Mouse (Mus musculus): ENCODE data around the gene Csmd2.

DNA sequence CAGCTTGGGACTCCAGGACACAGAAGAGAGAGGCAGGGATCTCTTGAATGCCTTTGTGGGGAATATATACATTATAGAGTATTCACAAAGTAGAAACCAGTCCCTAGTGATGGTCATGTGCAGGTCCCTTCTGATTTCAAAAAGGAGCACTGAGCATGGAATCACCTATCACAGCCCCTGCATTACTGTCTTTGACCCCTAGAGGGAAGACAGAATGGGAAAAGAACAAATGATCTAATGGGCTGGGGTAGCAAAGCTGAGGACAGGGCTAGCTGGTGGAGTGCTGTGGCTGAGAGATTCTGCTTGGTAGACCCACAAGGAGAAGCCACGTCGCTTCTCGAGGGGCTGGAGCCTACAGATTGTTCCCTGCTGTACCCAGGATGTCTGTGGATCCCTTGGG lies 572.7 kb downstream of the Csmd2 start:
- TF ChIP-seq POLR2A (IDR thresholded peaks at IDR 0.05; ENCODE audit: low read depth, low read length) (no peak), CTCF (conservative IDR thresholded peaks at IDR 0.05; ENCODE audit: insufficient read depth, insufficient read length, low read depth, low read length) (no peak)
